Mouse (Mus musculus) midbrain, embryonic 14.5 days (tissue): ENCODE data around the gene Csf3r. TPM values are rescaled to one million over a fixed set of nuclear protein-coding genes. Genes with fewer than 3 reads are reported as not detected.
"Not testable (repeated sequence)": the region's sequence is repeated elsewhere in the genome, so short reads cannot be mapped to it uniquely, and the experiment has no call there.

Source experiments
- ATAC-seq: fragments of 200-750 bp; cut with Nextera tagmentation; 2 replicates; pipeline ENCODE4 v1.8.0; 2017; ENCODE audit warnings: moderate number of reproducible peaks, moderate library complexity; ENCODE audit not compliant: low FRiP score, low TSS enrichment
- DNase-seq: peaks from one replicate; pipeline ENCODE4 v3.0.0-alpha.2; 2015
- H3K27ac ChIP-seq: fragments of 300-500 bp; sonication (generic); replicated peaks from 2 replicates; pipeline ENCODE4 v1.5.1; 2014; ENCODE audit warnings: mild to moderate bottlenecking, low read depth, low read length, moderate library complexity
- H3K27me3 ChIP-seq: fragments of 300-500 bp; sonication (generic); 2 replicates; pipeline ENCODE4 v1.6.1; 2014; ENCODE audit warnings: low read length, control low read depth, mixed read lengths; ENCODE audit not compliant: control insufficient read depth, insufficient read depth
- H3K36me3 ChIP-seq: fragments of 300-500 bp; sonication (generic); 2 replicates; pipeline ENCODE4 v1.6.1; 2014; ENCODE audit warnings: low read length, control low read depth; ENCODE audit not compliant: control insufficient read depth, insufficient read depth
- H3K4me1 ChIP-seq: fragments of 300-500 bp; sonication (generic); 2 replicates; pipeline ENCODE4 v1.6.1; 2014; ENCODE audit warnings: mild to moderate bottlenecking, antibody characterized with exemption, low read length, control low read depth; ENCODE audit not compliant: control insufficient read depth, insufficient read depth
- H3K4me2 ChIP-seq: fragments of 300-500 bp; sonication (generic); 2 replicates; pipeline ENCODE4 v1.6.1; 2014; ENCODE audit warnings: mild to moderate bottlenecking, low read length, moderate library complexity
- H3K4me3 ChIP-seq: fragments of 300-500 bp; sonication (generic); replicated peaks from 2 replicates; pipeline ENCODE4 v1.5.1; 2014; ENCODE audit warnings: low read depth, low read length
- H3K9ac ChIP-seq: fragments of 300-500 bp; sonication (generic); replicated peaks from 2 replicates; pipeline ENCODE4 v1.6.1; 2014; ENCODE audit warnings: mild to moderate bottlenecking, low read length, moderate library complexity
- H3K9me3 ChIP-seq: fragments of 300-500 bp; sonication (generic); 2 replicates; pipeline ENCODE4 v1.6.1; 2016; ENCODE audit warnings: low read length, control low read depth, mixed read lengths; ENCODE audit not compliant: control insufficient read depth
- WGBS: fragments of 180-500 bp; shearing (Covaris S2); extraction: QIAGEN DNeasy Blood & Tissue Kit; methylation state at CpG from one replicate; pipeline ENCODE4 v1.1.7; 2014; 5-methylcytosine and 5-hydroxymethylcytosine counted together
- polyA plus RNA-seq: library from polyadenylated mRNA; unstranded; fragments of >200 nt; fragmentation: Nextera tagmentation; extraction: Ambion mirVana; gene quantifications from 2 replicates; pipeline ENCODE4 v1.2.1, GENCODE M21; 2014

The Csf3r gene
- polyA plus RNA-seq, result 0.50 and 0.64 TPM in 2 replicates

DNA sequence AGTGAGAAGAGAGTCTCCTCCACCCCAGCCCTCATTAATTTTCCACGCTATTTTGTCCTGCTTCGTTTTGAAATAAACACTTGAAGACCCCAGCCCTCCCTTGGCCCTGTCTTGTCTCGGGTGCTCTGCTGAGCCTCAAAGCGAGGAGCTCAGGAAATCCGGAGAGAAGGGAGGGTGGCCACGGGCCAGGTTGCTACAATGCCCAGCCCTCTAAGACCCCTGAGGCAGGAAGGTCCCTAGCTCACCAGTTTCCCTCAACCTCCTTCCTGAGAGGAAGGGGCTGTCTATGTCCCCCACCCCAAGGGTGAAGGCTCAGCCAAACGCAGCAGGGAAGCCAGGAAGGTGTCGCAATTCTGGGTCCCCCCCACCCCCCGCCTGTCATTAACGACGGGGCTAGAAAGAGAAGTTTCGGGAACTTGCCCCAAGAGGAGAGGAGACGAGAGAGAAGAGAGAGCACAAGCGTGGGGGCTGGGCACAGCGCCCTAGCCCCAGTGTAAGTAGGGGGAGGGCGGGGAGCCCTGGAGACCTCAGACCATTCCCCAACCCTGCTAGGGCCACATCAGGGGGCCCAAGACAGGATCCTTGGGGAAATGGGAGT is at the start of gene Csf3r:
Gene Csf3r, plus strand, starts transcription at position 248 of the 598 bp plus-strand sequence.
- no peak within 1 kb of the TSS for H3K4me2 ChIP-seq
- H3K9me3 ChIP-seq, result no peaks in the 10 kb centered on the region
- H3K4me3 ChIP-seq, result no peak within 1 kb of the TSS
- H3K36me3 ChIP-seq, result no peaks in the 10 kb centered on the region
- no peak for ATAC-seq
- H3K9ac ChIP-seq, result no peak within 1 kb of the TSS
- H3K4me1 ChIP-seq, result no peaks in the 10 kb centered on the region
- 69% methylated on average over 16 of the region's 16 CpGs for WGBS
- no peak within 1 kb of the TSS for H3K27ac ChIP-seq
- H3K27me3 ChIP-seq, result no peaks in the 10 kb centered on the region
- no peak for DNase-seq

DNA sequence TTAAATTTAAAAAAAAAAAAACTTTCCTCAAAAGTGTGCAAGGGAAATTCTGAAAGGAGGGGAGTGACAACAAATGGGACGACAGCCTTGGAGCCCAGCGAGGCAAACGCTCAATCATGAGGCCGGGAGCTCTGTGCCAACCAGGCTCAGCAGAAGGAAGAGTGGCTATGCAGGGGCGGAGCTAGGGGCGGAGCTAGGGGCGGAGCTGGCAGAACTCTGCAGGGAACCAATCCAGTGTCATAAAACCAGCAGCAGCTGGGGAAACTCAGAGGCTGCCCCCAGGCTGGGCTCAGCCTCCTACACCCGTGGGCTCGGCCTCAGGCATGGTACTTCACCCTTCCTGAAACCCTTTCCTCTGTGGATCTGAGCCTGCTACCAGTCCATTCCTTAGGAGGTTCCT is 46.6 kb upstream of the Csf3r start:
- H3K36me3 ChIP-seq, result no peaks in the 10 kb centered on the region
- H3K4me1 ChIP-seq, result no peaks in the 10 kb centered on the region
- no peak overlapping the region for H3K4me3 ChIP-seq
- H3K27me3 ChIP-seq, result no peaks in the 10 kb centered on the region
- WGBS, result 65% methylated on average over 9 of the region's 9 CpGs
- H3K27ac ChIP-seq, result no peak overlapping the region
- no peak overlapping the region for H3K4me2 ChIP-seq
- H3K9me3 ChIP-seq, result no peaks in the 10 kb centered on the region
- no peak overlapping the region for H3K9ac ChIP-seq
- DNase-seq, result no peak
- ATAC-seq, result no peak

DNA sequence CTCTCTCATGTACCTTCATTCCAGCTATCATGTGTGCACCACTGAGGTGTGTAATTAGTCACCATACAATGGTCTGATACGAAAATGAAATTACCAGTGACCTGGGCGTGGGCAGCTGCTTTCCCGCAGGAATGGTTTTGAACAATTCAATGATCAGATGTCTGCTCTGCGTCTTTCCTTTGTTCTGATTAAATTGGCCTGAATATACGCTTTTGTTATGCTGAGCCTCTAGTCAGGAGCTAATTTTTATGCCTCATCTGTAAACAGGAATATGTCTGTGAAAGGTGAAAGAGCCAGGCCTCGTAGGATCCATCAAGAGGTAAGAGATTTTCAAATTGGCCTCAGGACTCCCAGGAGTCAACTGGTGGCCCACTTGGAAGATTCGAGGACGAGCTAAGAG is 41.1 kb upstream of the Csf3r start:
- Histone ChIP-seq H3K4me3 (no peak overlapping the region), H3K9me3 (no peaks in the 10 kb centered on the region), H3K9ac (no peak overlapping the region), H3K36me3 (no peaks in the 10 kb centered on the region), H3K27me3 (no peaks in the 10 kb centered on the region), H3K27ac (no peak overlapping the region), H3K4me1 (no peaks in the 10 kb centered on the region), H3K4me2 (no peak overlapping the region)
- ATAC-seq, result no peak
- DNase-seq, result no peak
- 77% methylated on average over 8 of the region's 8 CpGs for WGBS

DNA sequence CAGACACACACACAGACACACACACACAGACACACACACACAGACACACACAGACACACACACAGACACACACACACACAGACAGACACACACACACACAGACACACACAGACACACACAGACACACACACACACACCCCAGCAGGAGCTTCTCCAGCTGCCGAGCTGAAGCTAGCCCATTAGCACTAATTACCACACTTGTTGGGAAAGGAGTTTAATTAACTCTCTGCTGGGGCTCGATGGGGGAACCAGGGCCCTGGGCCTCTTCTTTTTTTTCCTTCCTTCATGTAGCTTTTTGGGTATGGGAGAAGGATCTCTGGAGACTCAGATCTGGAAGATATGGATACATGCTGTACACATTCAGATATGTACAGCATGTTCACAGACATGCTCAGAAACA is 38.6 kb upstream of the Csf3r start:
- not testable (repeated sequence) for H3K4me1 ChIP-seq, H3K27ac ChIP-seq, H3K36me3 ChIP-seq, H3K4me2 ChIP-seq, H3K27me3 ChIP-seq, DNase-seq, H3K4me3 ChIP-seq, H3K9me3 ChIP-seq, ATAC-seq, H3K9ac ChIP-seq
- 36% methylated on average over 2 of the region's 2 CpGs for WGBS

DNA sequence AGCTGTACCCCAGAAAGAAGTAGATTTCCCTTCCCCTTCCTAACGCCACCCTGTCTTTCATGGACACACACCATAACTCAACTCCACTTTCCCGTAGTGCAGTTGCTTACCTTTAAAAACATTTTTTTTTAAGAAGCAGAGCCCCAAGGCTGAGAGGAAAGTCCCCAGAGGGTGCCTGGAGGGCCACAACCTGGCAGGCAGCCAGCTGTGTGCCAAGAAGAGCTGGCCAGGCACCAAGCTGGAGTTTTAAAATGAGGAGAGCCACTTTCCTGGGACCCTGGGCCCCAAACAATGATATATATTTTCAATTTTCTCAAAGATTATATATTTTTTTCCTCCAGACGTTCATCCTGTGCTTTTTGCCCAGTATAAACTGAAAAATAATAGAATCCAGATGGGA is 37.3 kb upstream of the Csf3r start:
- ATAC-seq (no peak), DNase-seq (no peak)
- Histone ChIP-seq H3K36me3 (no peaks in the 10 kb centered on the region), H3K4me1 (no peaks in the 10 kb centered on the region), H3K4me3 (no peak overlapping the region), H3K27me3 (no peaks in the 10 kb centered on the region; the same call in 1 of the 2 replicates), H3K27ac (no peak overlapping the region), H3K9ac (no peak overlapping the region), H3K4me2 (no peak overlapping the region), H3K9me3 (no peaks in the 10 kb centered on the region)
- WGBS, result 74% methylated on average over 3 of the region's 3 CpGs

DNA sequence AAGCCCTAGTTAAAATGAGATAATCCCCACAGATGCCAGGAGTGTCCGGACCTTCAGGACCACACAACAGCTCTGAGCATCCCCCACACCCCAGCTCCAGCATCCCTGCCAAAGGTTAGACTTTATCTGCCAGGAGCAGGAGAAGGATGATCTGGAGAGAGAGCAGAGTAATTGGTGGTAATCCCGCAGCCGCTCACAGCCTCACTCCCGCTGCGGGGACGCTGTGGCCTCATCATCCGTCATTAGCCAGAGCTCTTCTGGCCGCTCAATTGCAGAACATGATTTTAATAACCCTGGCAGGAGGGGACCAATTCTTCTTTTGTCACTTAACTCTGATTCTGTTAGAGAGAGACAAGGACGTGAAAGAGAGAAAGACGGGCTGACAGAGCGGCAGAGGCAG is 35.3 kb upstream of the Csf3r start:
- Histone ChIP-seq H3K4me3 (no peak overlapping the region), H3K9me3 (no peaks in the 10 kb centered on the region), H3K4me2 (no peak overlapping the region), H3K9ac (no peak overlapping the region), H3K27ac (no peak overlapping the region), H3K27me3 (no peaks in the 10 kb centered on the region; the same call in 1 of the 2 replicates), H3K36me3 (no peaks in the 10 kb centered on the region), H3K4me1 (no peaks in the 10 kb centered on the region)
- DNase-seq, result peak; percentile 51
- 39% methylated on average over 11 of the region's 11 CpGs for WGBS
- no peak for ATAC-seq

DNA sequence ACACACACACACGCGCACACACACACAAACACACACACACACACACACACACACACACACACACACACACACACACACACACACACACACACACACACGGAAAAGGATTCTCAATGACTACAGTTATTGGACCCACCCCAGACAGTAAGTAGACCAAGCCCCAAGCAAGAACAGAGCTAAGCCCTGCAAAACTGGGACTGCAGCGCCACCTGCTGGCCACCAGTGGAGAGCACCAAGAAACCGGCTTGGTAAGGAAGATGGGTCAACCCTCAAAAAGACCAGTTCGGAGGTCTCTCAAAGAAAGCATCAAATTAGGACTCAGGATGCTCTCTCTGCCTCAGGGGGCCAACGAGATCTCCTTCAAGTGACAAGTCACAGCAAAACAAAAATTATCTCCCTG is 34.2 kb upstream of the Csf3r start:
- DNase-seq, result peak; percentile 90
- ATAC-seq, result peak; percentile 58; the same call in 1 of the 2 replicates
- H3K36me3 ChIP-seq, result no peaks in the 10 kb centered on the region
- H3K4me2 ChIP-seq, result no peak overlapping the region
- H3K9ac ChIP-seq, result no peak overlapping the region
- no peaks in the 10 kb centered on the region for H3K4me1 ChIP-seq
- no peak overlapping the region for H3K4me3 ChIP-seq
- H3K9me3 ChIP-seq, result no peaks in the 10 kb centered on the region
- H3K27me3 ChIP-seq, result no peaks in the 10 kb centered on the region; the same call in 1 of the 2 replicates
- WGBS, result 23% methylated on average over 7 of the region's 7 CpGs
- no peak overlapping the region for H3K27ac ChIP-seq

DNA sequence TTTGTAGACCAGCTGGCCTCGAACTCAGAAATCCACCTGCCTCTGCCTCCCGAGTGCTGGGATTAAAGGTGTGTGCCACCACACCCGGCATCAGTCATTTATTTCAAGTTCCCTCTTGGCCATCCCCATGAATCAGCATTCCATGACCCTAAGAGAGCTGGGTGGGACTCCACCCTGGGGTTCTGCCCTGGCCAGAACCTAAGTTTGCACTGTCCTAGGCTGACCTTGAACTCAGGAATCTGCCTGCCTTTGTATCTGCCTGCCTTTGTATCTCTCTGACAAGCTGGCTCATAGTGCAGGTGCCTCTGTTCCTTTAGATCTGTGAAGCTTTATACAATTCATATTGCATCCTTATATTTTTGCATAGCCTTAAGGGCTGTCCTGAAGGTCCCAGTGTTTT is 32.1 kb upstream of the Csf3r start:
- no peak overlapping the region for H3K27ac ChIP-seq
- no peak overlapping the region for H3K4me2 ChIP-seq
- no peak for DNase-seq
- no peak overlapping the region for H3K9ac ChIP-seq
- WGBS, result 76% methylated on average over 3 of the region's 3 CpGs
- no peaks in the 10 kb centered on the region for H3K4me1 ChIP-seq
- H3K27me3 ChIP-seq, result no peaks in the 10 kb centered on the region; the same call in 1 of the 2 replicates
- H3K36me3 ChIP-seq, result no peaks in the 10 kb centered on the region
- H3K4me3 ChIP-seq, result no peak overlapping the region
- H3K9me3 ChIP-seq, result no peaks in the 10 kb centered on the region
- ATAC-seq, result no peak

DNA sequence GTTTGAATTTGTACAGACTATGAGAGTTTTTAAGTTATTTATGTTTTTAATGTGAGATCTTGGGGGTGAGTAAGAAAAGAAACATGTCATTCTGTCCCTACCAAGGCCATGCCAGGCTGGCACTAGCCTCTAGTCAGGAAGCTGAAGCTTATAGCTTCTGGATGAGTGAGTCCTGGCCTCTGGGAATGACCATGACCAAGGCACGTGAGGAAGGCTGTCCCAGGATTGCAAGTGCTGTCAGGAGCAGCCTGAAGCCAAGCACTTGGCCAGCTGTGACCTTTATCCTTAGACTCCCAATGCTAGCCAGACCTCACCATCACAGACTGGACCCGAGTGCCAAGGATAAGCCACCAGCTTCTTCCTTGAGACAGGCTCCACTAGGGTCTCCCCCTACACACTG is 31.4 kb upstream of the Csf3r start:
- Histone ChIP-seq H3K9me3 (peaks cover 2% of the 10 kb centered on the region; the same call in 1 of the 2 replicates), H3K36me3 (no peaks in the 10 kb centered on the region), H3K9ac (no peak overlapping the region), H3K4me2 (no peak overlapping the region), H3K27me3 (no peaks in the 10 kb centered on the region; the same call in 1 of the 2 replicates), H3K4me3 (no peak overlapping the region), H3K4me1 (no peaks in the 10 kb centered on the region), H3K27ac (no peak overlapping the region)
- DNase-seq (no peak), ATAC-seq (no peak)
- WGBS, result 43% methylated on average over 2 of the region's 2 CpGs
